Mouse (Mus musculus) T-helper 1 cell (primary cell): Measurements from ENCODE around the gene Eno4.

Experiments used
- in situ Hi-C: fragments of 300-600 bp; cut with MboI, MseI; formaldehyde crosslinking; loops from one replicate; pipeline ENCODE4 v1.15.1; 2025; ENCODE audit warnings: high pct_unique_total_duplicates

Eno4 gene

GRCm38 (mm10) chr19:58970826-58971225 lies 27.6 kb downstream of the Eno4 start:
- in situ Hi-C loops, result no loop called here

- in situ Hi-C loops, result no loop called here
Measured at GRCm38 (mm10) chr19:58974126-58974525, 30.9 kb downstream of the Eno4 start.

GRCm38 (mm10) chr19:58975216-58975863 lies 32.1 kb downstream of the Eno4 start:
- in situ Hi-C loops, result no loop called here

- in situ Hi-C loops, result no loop called here
Measured at GRCm38 (mm10) chr19:58978401-58979171, 35.4 kb downstream of the Eno4 start.

- in situ Hi-C loops, result no loop called here
Measured at GRCm38 (mm10) chr19:58979436-58980055, 36.3 kb downstream of the Eno4 start.

GRCm38 (mm10) chr19:58980056-58980440 lies 36.8 kb downstream of the Eno4 start:
- in situ Hi-C loops, result no loop called here

GRCm38 (mm10) chr19:58981571-58981970 lies 38.3 kb downstream of the Eno4 start:
- in situ Hi-C loops, result no loop called here

- in situ Hi-C loops, result loop anchor here (10.0 kb wide), 1 partner anchor 682 kb away; no protein-coding TSS in a partner anchor
Measured at GRCm38 (mm10) chr19:59002827-59003226, 59.6 kb downstream of the Eno4 start.

GRCm38 (mm10) chr19:59006577-59007340 lies 63.5 kb downstream of the Eno4 start:
- in situ Hi-C loops, result loop anchor here (10.0 kb wide), 1 partner anchor 678 kb away; no protein-coding TSS in a partner anchor

- in situ Hi-C loops, result no loop called here
Measured at GRCm38 (mm10) chr19:59010802-59011201, 67.6 kb downstream of the Eno4 start.
